Mouse (Mus musculus) mouse trophoblast stem cell (cell line): Measurements from ENCODE around the gene Plcd1.

ENCODE experiments used
- in situ Hi-C, 2 experiments: fragments of 300-500 bp; cut with MseI, MboI; formaldehyde crosslinking; loops; 2 replicates in 1 of 2; 3 replicates in 1 of 2; pipeline ENCODE4 v1.15.1; 2025

Gene Plcd1

DNA sequence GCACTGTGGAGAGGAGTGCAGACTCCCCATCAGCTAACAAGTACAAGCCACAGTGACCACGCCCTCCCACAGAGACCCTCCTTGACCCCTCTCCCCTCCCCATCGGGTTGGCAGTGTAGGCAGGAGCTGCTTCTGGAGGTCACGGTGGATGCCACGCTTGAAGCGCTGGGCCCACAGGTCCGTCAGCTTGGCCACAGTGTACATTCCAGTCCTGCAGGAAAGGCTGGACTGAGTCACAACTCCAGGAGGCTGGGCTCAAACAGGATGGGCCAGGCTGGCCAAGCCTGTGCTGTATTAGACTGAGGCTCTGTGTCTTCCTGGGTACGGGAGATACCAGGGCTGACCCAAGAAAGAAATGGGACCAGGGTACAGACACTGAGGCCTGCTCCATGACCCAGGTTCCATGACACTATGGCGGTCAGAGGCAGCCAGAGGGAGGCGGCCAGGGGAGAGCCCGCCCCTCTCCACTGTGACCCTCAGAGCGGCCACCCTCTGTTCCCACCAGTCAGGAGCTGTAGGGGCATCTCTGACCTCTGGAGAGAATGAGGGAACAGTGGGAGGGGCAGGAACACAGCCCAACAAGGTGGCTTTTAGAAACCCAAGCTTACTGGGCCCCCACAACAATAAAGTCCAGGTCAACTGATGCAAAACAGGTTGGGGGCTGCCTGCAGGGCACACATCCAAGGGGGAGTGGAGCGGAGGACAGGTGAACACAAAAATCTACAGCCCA lies 1.6 kb downstream of the Plcd1 start:
- in situ Hi-C loops: no loop called here

DNA sequence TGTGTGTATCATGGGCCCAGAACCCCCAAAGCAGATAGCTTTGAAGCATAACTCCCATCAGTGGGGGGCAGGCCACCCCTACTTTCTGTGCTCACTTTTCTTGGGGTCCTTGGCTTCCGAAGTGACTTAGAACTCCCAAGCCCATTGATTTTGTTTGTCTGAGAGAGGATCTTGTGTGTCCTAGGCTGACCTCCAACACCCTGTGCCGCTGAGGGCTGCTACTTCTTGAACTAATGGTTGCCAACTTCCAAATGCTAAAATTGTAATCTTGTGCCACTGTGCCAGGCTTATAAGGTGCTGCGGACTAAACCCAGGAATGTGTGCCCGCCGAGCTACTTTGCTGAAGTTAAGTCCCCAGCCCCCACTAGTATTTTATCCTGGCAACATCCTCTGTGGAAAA lies 2.8 kb downstream of the Plcd1 start:
- in situ Hi-C loops: no loop called here

DNA sequence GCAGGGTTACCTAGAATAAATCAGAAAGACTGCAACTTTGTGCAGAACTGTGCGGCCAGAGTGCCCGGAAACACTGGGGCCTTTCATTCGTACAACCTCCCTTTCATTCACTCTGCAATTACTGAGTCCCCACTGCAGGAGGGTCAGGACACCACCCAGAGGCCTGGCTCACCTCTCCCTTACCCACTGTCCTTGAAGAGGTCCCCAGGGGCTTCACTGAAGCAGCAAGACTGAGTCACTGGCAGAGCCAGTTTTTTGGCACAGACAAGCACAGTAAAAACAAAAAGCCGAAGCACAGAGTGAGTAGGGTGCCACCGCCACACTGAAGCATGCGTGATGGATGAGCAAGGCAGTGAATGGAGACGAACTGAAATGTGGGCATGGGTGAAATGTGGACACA lies 3.9 kb downstream of the Plcd1 start:
- in situ Hi-C loops: no loop called here

DNA sequence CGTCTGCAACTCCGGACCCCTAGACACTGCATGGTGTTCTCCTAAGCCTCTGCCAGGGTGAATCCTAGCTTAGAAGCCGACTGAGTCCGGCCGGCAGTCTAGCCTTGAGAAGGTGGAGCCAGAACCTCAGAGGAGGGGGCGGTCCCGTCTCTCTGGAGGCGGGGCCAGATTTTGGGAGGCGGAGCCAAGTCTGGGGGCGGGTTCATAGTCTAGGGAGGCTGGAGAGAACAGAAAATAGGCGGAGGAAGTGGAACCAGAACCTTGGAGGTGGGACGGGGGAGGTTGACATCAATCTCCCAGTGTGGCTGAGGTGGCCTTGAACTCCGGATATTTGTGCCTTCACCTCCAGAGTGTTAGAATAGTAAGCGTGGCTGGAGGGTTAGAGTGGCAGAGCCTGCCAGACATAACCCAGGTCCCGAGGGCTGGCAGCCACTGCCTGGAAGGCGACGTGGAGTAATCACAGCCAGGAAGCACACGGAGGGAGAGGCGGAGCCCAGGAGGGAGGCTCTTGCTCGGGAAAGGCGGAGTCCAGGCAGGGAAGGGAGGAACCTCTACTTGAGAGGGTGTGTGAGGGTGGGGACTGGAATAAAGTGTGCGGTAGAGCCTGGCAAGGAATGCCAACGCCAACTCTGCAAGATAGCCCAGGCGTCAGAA lies 5.0 kb downstream of the Plcd1 start:
- in situ Hi-C loops: no loop called here

DNA sequence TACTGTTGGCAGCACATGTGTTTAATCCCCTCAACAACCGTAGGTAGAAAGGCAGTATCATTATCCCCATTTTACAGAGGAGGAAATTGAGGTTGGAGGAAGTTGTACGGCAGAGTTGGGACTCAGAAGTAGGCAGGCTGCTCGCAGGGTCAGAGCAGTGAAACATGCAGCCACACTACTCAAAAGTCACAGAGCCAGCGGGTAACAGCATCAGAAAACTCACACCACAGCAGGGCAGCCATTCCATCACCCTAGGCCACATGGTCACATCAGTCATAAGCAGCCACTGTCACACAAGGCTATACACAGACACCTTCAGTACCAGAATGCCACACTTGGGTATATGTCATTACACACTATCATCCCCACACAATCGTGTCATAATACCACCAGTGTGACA lies 6.0 kb downstream of the Plcd1 start:
- in situ Hi-C loops: no loop called here

DNA sequence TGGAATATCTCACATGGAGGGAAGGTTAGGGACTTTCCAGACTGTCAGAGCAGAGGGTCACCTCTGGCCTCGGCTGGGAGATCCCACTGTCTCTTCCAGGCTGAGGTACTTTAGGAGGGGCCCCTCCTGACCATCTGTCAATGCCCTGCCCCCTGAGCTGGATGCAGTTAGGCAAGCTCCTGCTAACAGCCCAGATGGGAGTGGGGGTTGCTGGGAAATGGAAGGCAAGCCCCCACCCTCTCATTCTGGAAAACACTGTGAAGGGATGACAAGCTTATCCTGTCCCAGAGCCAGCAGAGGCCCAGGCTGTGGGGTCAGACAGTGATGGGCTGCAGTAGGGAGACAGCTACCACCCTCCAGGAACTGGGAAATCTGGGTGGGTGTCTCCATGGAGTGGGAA lies 6.9 kb downstream of the Plcd1 start:
- in situ Hi-C loops: no loop called here

DNA sequence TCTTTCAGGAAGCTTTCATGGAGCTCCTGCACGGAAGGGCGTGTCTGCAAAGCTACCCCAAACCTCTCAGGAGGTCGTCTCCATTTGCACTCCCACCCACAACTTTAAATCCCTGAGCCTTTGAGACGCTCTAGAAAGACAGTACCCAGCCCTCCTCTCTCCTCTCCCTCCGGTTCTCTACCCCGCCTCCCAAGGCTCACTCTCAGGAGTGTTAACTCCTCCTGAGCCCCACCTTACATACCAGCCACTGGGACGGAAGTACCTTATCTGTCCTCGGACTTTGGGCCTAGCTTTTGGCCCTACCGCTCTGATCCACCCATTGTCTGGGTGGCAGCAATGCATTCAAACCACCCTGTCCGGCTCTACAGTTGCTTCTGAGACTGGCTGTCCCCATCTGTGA lies 9.3 kb downstream of the Plcd1 start:
- in situ Hi-C loops: no loop called here

DNA sequence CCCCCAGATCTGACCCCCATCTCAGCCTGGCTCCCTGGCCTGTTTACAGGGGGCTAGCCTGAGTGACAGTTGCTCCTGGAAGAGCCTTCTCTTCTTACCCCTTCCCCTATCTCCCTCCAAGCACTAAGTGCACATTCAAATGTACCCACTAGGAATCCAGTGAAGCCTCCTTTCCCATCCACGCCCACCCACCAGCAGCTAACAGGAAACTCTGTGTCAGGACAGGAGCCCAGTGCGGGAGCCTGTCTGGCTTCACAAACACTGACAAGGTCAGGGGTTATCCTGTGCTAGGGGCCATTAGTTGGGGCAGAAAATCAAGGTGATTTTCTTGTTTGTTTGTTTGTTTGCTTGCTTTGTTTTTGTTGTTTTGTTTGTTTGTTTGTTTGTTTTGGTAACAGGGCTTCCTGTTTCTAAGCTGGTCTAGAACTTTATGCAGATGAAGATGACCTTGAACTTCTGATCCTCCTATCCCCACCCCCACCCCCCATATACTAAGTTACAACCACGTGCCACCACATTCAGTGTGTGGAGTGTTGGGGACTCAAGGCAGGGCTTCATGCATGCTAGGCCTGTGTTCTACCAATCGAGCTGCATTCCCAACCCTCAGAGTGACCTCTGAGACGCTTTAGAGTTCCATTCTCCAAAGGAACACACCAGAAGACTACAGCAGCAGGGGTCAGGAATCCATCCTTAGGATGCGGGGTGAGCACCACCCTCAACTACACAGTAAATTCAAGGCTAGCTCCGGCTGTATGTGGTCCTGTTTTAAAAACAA lies 10.5 kb downstream of the Plcd1 start:
- in situ Hi-C loops: no loop called here

DNA sequence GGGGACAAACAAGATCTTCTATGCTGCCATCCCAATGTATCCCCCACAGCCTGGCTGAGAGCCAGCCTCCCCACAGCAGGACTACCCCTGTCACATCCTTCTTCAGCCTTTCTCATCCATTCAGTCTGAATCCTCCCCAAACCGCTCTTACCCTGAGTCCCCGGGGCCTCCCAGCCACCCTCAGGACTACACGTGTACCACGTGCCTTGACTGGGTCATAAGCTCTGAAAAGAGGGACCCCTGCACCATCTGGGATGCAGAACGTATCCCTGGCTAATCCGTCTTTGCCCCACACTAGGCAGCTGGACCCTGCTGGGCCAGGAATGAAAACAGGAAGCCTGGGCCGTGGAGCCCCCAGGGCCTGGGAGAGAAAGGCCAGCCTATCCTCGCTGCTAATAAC lies 11.3 kb downstream of the Plcd1 start:
- in situ Hi-C loops: no loop called here

DNA sequence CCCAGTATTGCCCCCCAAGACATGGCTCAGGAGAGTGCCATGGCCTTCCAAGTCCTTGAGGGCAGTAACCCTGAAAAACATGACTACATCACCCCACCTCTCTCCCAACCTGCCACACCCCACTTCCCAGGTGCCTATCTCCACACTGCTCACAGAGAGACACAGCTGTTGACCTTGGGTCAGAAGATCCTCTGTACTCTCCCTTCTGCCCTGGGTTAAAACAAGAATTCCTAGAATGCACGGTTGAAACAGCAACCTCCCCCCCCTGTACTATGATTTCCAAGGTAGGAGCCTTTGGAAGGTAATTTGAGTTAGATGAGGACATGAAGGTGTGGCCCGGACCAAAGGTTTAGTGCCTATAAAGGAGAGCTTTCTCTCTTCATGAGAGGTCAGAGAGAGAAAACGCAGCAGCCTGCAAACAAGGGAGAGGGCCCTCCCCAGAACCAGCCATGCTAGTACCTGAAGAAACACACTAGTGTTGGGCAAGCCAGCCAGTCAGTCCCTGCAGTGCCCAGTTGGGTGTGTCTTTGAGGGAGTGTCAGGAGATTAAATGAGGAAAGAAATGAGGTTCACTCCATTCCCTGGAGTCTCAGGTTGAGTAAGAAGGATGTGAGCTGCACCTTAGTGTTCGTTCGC lies 13.1 kb downstream of the Plcd1 start:
- in situ Hi-C loops: no loop called here

GRCm38 (mm10) chr9:119075685-119076084 lies 17.6 kb downstream of the Plcd1 start:
- in situ Hi-C loops: no loop called here

- in situ Hi-C loops: no loop called here
Measured at GRCm38 (mm10) chr9:119073184-119073895, 20.0 kb downstream of the Plcd1 start.

- in situ Hi-C loops: no loop called here
Measured at GRCm38 (mm10) chr9:119071786-119072185, 21.5 kb downstream of the Plcd1 start.

DNA sequence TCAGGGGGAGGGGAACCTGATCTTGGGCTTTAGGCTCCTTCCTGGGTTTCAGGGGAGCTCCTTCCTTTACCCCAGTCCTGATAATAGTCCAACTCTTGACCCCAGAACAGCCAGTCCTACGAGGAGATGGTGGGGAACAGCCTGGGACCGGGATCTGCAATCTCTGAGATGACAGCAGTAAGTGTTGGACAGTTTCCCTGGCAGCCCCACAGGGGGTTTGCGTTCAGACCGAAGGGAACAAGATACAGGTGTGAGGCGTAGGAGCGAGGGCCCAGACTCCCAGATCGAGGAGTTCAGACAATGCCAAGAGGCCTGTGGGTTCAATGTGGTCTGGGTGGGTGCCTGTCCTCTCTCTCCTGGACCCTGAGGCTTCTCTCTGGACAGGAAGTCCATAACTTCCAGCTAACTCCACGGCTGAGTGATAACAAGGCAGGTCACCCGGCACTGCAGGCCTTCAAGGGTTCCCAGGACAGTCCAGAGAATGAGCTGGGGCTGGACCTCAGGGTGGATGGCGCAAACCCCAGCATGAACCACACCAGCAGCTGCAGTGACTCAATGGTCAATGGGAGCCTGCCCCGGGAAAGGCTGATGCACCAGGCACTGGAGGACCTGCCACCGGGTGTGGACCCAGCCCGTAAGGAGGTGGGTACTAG lies 23.0 kb downstream of the Plcd1 start:
- in situ Hi-C loops: no loop called here

- in situ Hi-C loops: loop anchor here in 1 of 2 experiments (10.0 kb wide), 1 partner anchor 143 kb away; the partner anchor contains the start of gene Ctdspl
Measured at GRCm38 (mm10) chr9:119068266-119068665, 25.0 kb downstream of the Plcd1 start.

GRCm38 (mm10) chr9:119067601-119068000 lies 25.7 kb downstream of the Plcd1 start:
- in situ Hi-C loops: loop anchor here in 1 of 2 experiments (10.0 kb wide), 1 partner anchor 143 kb away; the partner anchor contains the start of gene Ctdspl

GRCm38 (mm10) chr9:119064296-119064695 lies 29.0 kb downstream of the Plcd1 start:
- in situ Hi-C loops: loop anchor here in 1 of 2 experiments (10.0 kb wide), 1 partner anchor 139 kb away; the partner anchor contains the start of gene Ctdspl

GRCm38 (mm10) chr9:119063036-119063644 lies 30.2 kb downstream of the Plcd1 start:
- in situ Hi-C loops: loop anchor here in 1 of 2 experiments (10.0 kb wide), 1 partner anchor 138 kb away; the partner anchor contains the start of gene Ctdspl

DNA sequence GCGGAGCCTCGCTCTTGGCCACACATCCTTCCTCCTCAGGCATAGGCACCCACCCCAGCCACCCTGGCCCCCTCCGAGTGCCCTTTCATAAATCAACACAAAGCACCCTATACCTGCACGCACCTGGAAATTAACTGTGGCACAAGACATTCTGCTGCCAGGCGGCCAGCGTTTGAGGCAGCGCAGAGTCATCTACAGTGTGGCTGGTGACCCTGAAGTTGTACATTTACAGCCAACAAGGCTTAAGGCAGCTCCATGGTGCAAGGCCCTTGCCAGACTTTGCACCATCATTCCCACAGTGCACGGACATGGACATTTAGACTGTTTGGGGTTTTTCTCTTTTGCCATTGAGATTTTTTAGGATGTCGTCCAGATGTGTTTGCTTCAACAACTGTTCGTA lies 32.6 kb downstream of the Plcd1 start:
- in situ Hi-C loops: loop anchor here in 1 of 2 experiments (10.0 kb wide), 1 partner anchor 136 kb away; the partner anchor contains the start of gene Ctdspl

- in situ Hi-C loops: no loop called here
Measured at GRCm38 (mm10) chr9:119058245-119058644, 35.1 kb downstream of the Plcd1 start.
